ENCODE assay signal across 9 mouse cellular contexts in the genomic region with DNA sequence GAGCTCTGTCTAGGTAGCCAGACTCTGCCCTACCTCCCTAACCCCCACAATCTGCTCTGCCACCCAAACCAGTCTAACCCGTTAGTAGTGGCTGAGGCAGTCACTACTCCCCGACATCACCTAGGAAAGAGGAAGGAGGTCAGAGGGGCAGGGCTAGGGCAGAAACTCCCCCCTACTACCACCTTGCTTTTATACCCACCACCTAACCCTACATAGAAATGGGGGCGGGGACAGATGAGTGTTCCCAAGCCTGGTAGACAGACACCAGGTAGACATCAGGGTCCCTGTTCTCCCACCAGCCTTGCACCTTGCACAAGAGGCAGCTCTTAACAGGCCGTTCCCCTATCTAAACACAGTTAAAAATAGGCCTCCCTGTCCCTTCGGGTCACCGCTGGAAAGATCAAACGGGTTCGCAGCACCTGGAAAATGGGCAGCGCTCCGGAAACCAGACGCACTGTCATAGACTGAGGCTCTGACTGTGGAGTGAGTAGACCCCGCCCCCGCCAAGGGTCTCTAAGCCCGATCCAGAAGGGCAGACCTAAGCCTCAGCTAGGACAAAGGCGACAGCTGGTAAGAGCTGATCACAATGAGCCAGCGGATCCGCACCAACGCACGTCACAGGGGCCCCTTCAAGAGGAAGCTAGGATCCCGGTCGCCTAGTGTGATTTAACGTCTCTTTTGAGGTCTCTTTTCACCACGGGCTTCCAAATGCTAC. TPM values are rescaled to one million over a fixed set of nuclear protein-coding genes. Genes with fewer than 3 reads are reported as not detected.
A peak's percentile ranks its signal among the peaks of the same experiment; 100 is the strongest.
DNase-seq lines count a peak whose midpoint lies in the region; ATAC-seq and TF ChIP-seq lines count a peak whose summit lies in the region.
"Had no signal": no experiment of that assay in that cellular context is flagged by ENCODE, and none has a peak within 500 bp of the region (broad histone marks: within the 10 kb centered on the region; RNA-seq: fewer than 3 reads in every experiment).

No protein-coding gene starts in this region.

- peak overlapping the region; percentile 66 for H3K9ac ChIP-seq in heart, adult 2 months (ENCODE audit: low read depth, low read length)
- peak overlapping the region; percentile 55 for H3K9ac ChIP-seq in hindbrain, embryonic 12.5 days
- H3K9ac ChIP-seq in lung, embryonic 16.5 days (ENCODE audit: low read length), result peak overlapping the region; percentile 57

- H3K4me2 ChIP-seq in hindbrain, embryonic 12.5 days (replicated peaks), result peak overlapping the region; percentile 53
- H3K4me2 ChIP-seq in lung, embryonic 16.5 days (ENCODE audit: low read depth, low read length), result peak overlapping the region; percentile 65

- H3K36me3 ChIP-seq in heart, adult 2 months (ENCODE audit: control insufficient read depth, insufficient read depth, low read length), result no peaks in the 10 kb centered on the region; the same call in 1 of the 2 replicates
- 0 out of 2 replicates have a peak, but pooled peaks cover 6% of the 10 kb centered on the region for H3K36me3 ChIP-seq in hindbrain, embryonic 12.5 days
- peaks cover 15% of the 10 kb centered on the region for H3K36me3 ChIP-seq in lung, embryonic 16.5 days (ENCODE audit: control insufficient read depth, insufficient read depth, low read length)

- intact Hi-C loops in heart, adult 2 months (cut with DNase I), result no loop called here
- intact Hi-C loops in left cerebral cortex, postnatal 36 days (cut with DNase I), result no loop called here

- peak overlapping the region; percentile 49 for H3K4me3 ChIP-seq in heart, adult 2 months
- H3K4me3 ChIP-seq in hindbrain, embryonic 12.5 days, result peak overlapping the region; percentile 28
- H3K4me3 ChIP-seq in lung, embryonic 16.5 days (ENCODE audit: low read length), result peak overlapping the region; percentile 43

- no peaks in the 10 kb centered on the region for H3K27me3 ChIP-seq in heart, adult 2 months (ENCODE audit: control insufficient read depth, insufficient read depth, low read length)
- H3K27me3 ChIP-seq in hindbrain, embryonic 12.5 days, result peaks cover 4% of the 10 kb centered on the region
- no peaks in the 10 kb centered on the region for H3K27me3 ChIP-seq in lung, embryonic 16.5 days (ENCODE audit: control insufficient read depth, insufficient read depth, low read depth, low read length)
- H3K27me3 ChIP-seq: Patski had no signal

- H3K27ac ChIP-seq in heart, adult 2 months, result peak overlapping the region; percentile 60
- H3K27ac ChIP-seq in hindbrain, embryonic 12.5 days, result peak overlapping the region; percentile 79
- peak overlapping the region; percentile 51 for H3K27ac ChIP-seq in lung, embryonic 16.5 days (ENCODE audit: low read length)

- TF ChIP-seq CTCF in heart, adult 2 months (IDR thresholded peaks at IDR 0.05), result no peak

- peak; percentile 50 to 57 for DNase-seq in heart, adult 2 months
- DNase-seq in heart, adult 8-10 months (ENCODE audit: low spot score), result no peak
- peak; percentile 82 for DNase-seq in embryo, embryonic 10 days (ENCODE audit: low spot score)
- no peak for DNase-seq in left cerebral cortex, postnatal 36 days (ENCODE audit: low spot score in 2 of 2)
- DNase-seq in layer of hippocampus, adult 11-12 months (ENCODE audit: low spot score), result no peak

- no peaks in the 10 kb centered on the region for H3K9me3 ChIP-seq in hindbrain, embryonic 12.5 days (replicated peaks)
- H3K9me3 ChIP-seq in lung, embryonic 16.5 days (ENCODE audit: control insufficient read depth, low read length), result no peaks in the 10 kb centered on the region

- ATAC-seq in hindbrain, embryonic 12.5 days (ENCODE audit: low FRiP score), result peak; percentile 53
- 0 out of 2 replicates have a peak, but pooled peaks have one; percentile 11 for ATAC-seq in lung, embryonic 16.5 days (ENCODE audit: low read depth)
- ATAC-seq in neutrophil, adult 5-6 weeks (ENCODE audit: extremely low read depth, insufficient number of reproducible peaks, low FRiP score, poor library complexity, severe bottlenecking), result peak; percentile 52

- H3K79me2 ChIP-seq in heart, adult 2 months (replicated peaks; ENCODE audit: control insufficient read depth, insufficient read depth, low read length), result no peaks in the 10 kb centered on the region

- peaks cover 26% of the 10 kb centered on the region for H3K4me1 ChIP-seq in heart, adult 2 months (ENCODE audit: control insufficient read depth, insufficient read depth, low read length)
- H3K4me1 ChIP-seq in hindbrain, embryonic 12.5 days, result peaks cover 69% of the 10 kb centered on the region
- peaks cover 37% of the 10 kb centered on the region for H3K4me1 ChIP-seq in lung, embryonic 16.5 days (replicated peaks; ENCODE audit: control insufficient read depth, insufficient read depth, low read length)

- no peak for TF ChIP-seq EP300 in heart, adult 2 months (IDR thresholded peaks at IDR 0.05; ENCODE audit: insufficient read depth, low read depth, low read length)

- WGBS in heart, adult 2 months, result 30% methylated on average over 23 of the region's 23 CpGs
- 16% methylated on average over 23 of the region's 23 CpGs for WGBS in hindbrain, embryonic 12.5 days
- 26% methylated on average over 23 of the region's 23 CpGs for WGBS in lung, embryonic 16.5 days

- TF ChIP-seq POLR2A in heart, adult 2 months (IDR thresholded peaks at IDR 0.05; ENCODE audit: insufficient read depth, low read depth, low read length), result no peak

RNA-seq across cellular contexts. Expression of a gene that starts 7.0 kb away (rescaled TPM):
- 1 to 10 TPM; 4.3 to 4.7 TPM for total RNA-seq in heart, adult 2 months (2021)
- 6.6 and 7.2 TPM in 2 replicates for polyA plus RNA-seq in heart, adult 2 months (2012; rRNA removed)
- total RNA-seq in heart, adult 8-10 months (2022), result 1 to 10 TPM; 2.8 to 5.0 (median 4.3) TPM
- 78.6 and 86.0 TPM in 2 replicates for polyA plus RNA-seq in hindbrain, embryonic 12.5 days (2016; fragmentation: Nextera tagmentation; extraction: Ambion mirVana)
- polyA plus RNA-seq in lung, embryonic 16.5 days (2015; fragmentation: Nextera tagmentation; extraction: Ambion mirVana), result 33.6 and 34.0 TPM in 2 replicates
- 5.3 and 7.4 TPM in 2 replicates for total RNA-seq in neutrophil, adult 5-6 weeks (2017)
- 1 to 10 TPM; 7.5 to 8.9 TPM for total RNA-seq in left cerebral cortex, postnatal 36 days (2021)

RNA-seq across cellular contexts. Expression of a gene that starts 23.3 kb away (rescaled TPM):
- 1 to 10 TPM; 1.8 to 3.4 TPM for total RNA-seq in heart, adult 2 months (2021)
- polyA plus RNA-seq in heart, adult 2 months (2012; rRNA removed), result 2.5 and 2.8 TPM in 2 replicates
- total RNA-seq in heart, adult 8-10 months (2022), result 1 to 10 TPM; 1.2 to 4.2 (median 2.3) TPM
- polyA plus RNA-seq in hindbrain, embryonic 12.5 days (2016; fragmentation: Nextera tagmentation; extraction: Ambion mirVana), result 1.5 TPM in 2 replicates
- 4.7 and 5.9 TPM in 2 replicates for polyA plus RNA-seq in lung, embryonic 16.5 days (2015; fragmentation: Nextera tagmentation; extraction: Ambion mirVana)
- 1.4 and 1.5 TPM in 2 replicates for total RNA-seq in neutrophil, adult 5-6 weeks (2017)
- total RNA-seq in left cerebral cortex, postnatal 36 days (2021), result 1 to 10 TPM; 2.2 to 3.2 TPM

Comparison
In these comparisons a context has a peak if more than half of its experiments do, and no peak if none do; other contexts are left out.
1. DNase-seq: peak in heart, adult 2 months (2 of 2) and embryo, embryonic 10 days (single experiment); none in heart, adult 8-10 months (single experiment), left cerebral cortex, postnatal 36 days (0 of 2) and layer of hippocampus, adult 11-12 months (single experiment).
2. Peak in every context shown above with its lines, with median percentiles within 50 percentile points of each other: H3K27ac ChIP-seq, H3K4me3 ChIP-seq, H3K9ac ChIP-seq and ATAC-seq.